Mouse (Mus musculus) cerebellum, adult 11-12 months (tissue): Measurements from ENCODE around the gene Gfod1.

Source experiments
- DNase-seq: peaks from one replicate; pipeline ENCODE4 v3.0.0; 2022

Gene Gfod1

DNA sequence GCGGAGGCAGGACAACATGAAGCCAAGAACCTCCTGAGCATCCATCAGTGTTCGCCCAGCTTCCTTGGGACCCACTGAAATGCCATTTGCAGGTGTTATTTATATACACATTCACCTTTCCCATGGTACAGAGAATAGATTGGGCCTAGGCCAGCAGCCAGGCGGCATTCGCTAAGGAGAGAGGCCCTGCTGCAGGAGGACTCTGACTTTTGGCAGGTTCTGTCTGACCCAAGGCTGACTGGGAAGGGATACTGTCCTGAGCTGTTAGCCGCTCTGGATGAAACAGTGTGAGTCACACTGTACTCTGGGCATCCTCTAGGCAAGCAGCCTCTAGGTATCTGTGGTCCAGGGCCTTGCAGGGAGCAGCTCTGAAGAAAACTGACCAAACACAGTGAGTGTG, 6.4 kb downstream of the Gfod1 start:
- DNase-seq: peak; percentile 79

DNA sequence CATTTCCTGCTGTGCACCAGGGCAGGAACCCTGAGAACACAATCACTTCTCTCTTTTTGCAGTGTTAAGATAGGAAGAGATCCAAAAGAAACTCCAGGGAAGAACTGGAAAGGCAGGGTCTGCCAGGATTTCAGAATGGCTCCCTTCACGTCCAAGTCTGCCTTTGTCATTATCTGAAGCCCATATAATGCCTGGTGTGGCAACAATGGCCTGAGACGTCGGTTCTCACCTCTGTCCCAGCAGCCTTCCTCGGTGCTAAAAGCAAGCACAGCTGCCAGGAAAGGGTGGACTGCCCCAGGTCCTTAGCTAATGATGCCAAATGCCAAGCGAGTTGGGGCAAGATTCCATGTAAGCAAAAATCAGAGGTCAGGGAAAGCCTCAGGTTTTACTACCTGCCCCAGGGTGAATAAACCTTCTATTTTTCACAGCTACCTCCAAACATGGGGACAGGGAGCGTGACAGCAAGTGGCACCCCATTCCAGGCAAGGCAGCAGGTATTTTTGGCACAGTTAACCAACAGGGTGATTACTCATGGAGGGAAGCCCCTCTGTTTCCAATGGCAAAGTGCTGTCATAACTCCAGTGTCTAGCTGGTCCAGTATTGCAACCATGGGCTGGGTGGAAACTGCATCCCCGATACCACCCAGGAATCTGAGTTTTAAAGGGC, 7.7 kb downstream of the Gfod1 start:
- DNase-seq: peak; percentile 48

DNA sequence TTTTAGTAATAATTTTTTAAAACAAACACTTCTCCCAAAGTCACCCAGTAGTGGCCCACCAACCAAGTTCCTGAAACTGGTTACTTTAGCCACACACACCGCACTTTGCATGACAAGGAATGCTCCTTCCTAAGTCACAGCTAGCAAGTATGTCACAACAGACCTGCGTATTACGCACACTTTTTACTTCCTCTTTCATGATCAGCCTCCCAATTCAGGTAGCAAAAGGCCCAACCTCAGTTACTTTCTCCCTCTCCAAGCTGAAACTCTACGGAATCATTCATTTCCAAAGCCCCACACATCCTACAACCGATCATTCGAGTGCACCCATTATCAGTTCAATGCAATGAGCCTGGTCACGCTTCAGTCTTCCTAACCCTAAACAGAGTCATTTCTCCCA, 8.3 kb downstream of the Gfod1 start:
- peak; percentile 14 for DNase-seq

DNA sequence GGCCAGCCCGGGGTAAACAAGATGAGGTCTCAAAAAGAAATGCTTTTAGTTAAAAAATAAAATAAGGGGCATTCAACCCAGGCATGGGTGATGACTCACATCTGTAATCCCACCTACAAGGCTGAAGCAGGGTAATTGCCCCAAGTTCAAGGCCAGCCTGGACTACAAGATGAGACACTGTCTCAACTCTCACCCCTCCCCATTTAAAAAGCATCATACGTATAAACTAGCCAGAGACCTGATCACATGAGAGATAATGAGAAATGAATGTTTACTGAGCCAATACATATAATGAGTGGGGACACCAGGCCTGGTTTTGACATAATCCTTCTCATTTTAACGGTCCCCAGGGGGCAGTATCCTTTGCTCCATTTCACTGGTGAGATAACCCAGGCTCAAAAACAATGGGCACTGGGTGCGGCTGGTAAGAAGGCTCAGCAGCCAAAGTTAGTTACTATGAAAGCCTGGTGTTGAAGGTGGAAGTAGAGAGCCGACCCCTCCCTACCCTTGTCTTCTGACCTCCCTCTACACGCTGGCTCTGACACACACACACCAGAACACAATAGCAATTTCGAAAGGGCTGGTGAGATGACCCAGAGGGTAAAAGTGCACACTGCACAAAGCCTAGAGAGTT, 8.9 kb downstream of the Gfod1 start:
- DNase-seq: peak; percentile 20

DNA sequence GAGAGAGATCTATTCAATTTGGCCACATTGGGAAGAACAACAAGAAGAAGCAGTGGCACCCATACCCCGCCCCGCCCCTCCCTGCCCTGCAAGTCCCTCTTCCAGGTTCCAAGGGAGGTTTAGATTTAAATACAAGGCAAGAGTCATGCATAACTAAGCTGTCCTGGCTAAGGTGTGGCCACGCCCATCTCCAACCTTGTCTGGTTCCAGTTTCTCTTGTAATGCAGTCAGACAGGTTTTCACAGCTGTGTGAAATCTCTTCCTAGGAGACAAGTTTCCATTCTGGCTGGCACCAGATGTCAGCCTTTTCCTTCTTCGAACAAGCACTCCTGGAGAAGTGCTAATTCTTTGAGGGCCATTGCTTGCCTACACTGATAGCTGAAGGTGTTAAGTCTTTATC, 11.1 kb downstream of the Gfod1 start:
- DNase-seq: peak; percentile 9

DNA sequence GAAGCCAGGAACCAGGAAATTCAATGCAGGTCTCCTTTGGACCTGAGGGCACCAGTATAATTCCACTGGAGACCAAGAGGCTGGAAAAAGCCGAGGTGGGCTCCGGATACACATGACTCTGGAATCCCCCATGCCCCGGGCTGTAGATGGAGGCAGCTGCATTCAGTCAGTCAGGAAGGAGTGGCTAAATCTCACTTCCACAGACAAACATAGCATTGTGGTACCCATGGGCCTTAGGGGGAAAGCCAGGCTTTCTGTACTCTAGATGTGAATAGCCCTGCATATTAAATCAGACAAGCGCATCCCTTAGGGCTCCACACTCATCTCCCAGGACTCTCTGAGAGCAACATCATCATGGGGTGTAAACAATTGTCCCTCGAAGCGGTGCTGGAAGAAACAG, 14.9 kb downstream of the Gfod1 start:
- DNase-seq: peak; percentile 15

DNA sequence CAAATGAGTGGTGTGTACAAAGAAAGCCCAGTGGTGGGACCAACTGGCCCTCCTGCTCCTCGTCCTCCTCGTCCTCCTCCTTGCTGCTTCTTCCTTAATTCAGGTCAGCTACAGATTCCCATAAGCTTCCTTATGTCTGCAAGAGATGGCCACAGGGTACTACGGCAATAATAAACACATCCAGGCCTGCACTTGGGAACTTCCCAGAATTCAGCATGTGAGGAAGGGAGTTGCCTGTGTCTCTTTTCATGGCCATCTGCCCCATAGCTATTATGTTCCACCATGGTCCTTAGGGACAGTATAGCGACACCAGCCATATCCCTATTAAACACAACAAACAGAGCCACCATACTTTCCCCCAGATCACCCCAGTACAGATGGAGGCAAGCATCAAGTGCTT, 15.5 kb downstream of the Gfod1 start:
- peak; percentile 37 for DNase-seq

DNA sequence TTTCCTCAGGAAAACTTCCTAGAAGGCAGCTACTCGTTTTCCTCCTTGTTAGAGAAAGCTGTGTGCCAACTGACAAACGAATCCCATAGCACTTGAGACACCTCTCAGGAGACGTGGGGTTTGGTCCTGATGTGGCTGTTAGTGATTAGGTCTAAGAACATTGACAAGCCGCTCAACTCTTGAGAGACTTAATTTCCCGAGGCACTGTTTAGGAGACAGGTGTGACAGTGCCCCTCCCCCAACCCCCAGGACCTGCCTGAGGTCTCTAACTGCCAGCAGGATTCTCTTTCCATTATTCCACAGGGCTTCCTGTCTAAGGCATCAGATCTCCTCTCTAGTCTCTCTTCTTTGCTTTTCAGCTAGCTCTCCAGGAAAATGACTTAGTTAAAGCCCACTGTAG, 15.9 kb downstream of the Gfod1 start:
- peak; percentile 52 for DNase-seq

DNA sequence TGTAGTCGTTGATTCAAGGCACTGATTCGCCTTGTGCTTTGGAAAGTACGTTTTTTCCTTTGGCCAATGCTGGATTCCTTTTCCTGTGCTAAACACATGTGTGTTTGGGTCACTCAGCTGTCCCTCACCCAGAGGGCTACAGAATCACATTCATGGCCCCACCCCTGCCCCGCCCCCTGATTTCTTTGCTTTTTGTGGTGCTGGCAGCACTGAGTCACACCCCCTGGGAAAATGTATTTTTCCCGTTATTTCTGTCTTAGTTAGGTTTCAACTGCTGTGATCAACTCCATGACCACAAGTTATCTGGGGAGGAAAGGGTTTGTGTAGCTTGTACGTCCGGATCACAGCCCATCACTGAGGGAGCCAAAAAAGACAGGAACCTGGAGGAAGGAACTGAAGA, 17.1 kb downstream of the Gfod1 start:
- no peak for DNase-seq

DNA sequence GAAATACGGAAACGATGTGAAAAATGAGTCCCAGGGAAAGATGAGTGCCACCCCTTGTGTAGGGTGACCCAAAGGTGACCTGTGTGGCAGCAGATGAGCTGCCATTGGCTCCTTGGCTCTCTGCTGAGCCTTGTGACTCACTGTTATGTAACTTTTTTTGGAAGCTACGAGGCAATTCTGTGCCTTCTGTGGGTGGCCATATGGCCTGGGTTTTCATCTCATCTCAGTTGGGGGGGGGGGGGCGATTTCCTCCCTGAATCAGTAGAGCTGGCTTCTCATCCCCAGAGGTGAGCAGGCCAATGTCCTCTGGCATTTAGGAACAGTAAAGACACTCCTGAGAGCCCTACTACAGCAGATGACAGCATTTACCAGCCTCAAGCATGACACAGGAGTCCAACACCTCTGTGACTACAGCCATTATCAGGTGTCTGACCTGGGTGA, 19.2 kb downstream of the Gfod1 start:
- DNase-seq: peak; percentile 94

DNA sequence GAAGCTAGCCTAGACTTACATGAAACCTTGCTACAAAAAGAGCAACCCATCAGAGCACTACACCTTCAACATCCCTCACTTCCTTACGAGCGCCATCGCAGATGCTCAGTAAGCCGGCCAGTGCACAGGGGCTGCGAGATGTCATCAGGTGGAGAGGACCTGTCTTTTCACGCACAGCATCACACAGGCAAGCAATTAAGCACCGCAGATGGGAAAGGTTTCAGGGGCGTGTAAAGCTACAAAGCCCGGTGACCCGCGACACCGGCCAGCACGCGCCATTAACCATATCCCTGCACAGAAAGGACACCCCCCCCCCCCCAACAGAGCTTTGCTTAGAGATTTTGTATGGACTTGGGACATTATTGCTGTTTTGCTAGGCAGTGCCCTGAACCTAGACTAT, 30.1 kb downstream of the Gfod1 start:
- no peak for DNase-seq

DNA sequence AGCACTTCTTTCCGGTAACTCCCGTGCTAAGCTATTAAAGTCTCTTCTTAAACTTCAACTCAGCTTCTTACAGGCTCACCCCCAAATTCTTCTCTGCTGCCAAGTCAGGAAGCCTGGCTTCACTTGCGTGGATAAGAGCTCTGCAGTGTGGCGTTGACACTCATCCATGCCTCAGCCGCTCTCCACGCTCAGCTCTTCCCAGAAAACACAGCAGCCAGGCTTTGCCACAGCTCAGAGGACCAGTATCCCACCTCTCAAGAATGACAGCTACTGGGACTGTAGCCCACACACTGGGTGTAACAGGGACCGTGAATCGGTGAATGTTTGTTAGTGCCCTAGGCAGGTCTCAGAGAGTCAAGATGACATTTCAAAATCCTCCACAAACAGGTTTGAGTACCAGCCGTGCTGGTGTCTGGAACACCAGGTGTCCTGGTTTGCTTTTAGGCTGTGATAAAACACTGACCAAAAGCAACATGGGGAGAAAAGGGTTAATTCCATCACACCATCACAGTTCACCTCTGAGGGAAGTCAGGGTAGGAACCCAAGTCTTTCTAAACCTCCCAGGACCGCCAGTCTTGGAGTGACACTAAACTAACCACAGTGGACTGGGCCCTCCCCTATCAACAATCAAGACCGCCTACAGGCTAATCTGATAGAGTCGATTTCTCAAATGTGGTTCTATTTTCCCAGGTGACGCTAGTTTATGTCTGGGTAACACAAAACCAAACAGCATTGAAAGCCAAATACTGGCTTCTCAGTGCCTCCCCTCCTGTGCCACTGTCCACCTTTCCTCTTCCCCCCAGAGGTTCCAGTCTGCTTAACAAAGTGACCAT, 31.5 kb downstream of the Gfod1 start:
- no peak for DNase-seq

DNA sequence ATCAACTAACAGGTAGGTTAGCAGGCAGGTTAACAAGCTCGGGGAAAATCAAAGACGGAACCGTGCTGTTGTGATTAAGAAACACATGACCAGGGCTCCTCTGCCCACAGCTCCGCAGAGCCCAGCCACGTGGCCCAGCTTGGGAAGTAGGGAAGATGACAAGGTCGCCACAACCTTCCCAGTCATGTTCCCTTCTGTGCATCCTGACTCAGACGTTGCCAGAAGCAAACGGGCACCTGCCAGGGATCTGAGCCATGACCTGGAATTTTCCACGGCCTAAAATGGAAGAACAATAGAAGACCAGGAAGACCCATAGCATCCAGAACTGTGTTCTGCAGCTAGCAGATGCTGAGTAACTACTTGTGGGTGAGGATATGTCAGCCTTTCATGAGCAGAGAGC, 32.5 kb downstream of the Gfod1 start:
- DNase-seq: peak; percentile 90

DNA sequence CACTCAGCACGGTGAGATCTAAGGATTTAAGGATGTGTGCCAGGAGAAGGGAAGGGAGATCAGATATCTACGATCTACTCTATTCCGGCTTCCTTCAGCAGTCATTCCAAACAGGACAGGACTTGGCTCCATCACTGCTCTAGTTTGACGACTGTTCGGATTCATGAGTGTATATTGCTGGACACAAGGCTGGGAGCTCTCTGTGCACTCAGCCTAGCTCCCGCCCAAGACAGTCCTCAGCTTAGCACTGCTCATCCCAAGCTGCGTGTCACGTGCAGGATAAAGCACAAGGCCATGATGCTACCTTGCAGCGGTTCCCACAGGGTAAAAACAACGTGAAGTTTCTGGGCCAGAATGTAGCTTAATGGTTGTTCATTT, 33.8 kb downstream of the Gfod1 start:
- DNase-seq: no peak

DNA sequence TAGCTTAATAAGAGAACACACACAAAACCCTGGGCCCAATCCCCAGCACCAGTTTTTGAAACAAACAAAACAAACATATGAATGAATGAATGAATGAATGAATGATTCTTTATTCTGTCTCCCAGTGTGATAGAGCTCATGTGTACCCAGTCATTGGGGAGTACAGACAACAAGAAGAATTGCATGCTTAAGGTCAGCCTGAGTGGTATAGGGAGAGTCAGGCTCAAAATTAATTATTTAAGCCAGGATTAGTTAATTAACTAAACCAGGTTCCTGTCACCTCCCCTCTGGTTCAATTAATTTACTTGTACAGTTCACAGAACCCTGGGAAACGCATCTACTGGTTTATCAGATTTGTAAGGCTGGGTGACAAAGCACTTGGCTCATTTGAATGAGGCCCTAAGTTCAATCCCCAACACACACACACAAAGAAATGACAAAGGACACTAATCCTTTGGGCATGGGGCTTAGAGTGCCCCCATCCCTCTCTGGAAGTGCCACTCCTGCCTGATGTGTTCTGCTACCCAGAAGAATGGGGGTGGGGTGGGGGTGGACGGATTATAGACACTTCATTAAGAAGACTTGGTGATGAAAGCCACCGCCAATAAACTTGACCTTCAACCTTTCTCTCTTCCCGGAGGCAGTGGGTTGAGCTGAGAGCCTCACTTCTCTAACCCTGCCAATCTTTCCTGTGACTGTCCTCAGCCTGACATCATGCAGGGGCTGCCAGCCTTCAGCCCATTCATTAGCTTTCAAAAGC, 34.3 kb downstream of the Gfod1 start:
- DNase-seq: no peak

DNA sequence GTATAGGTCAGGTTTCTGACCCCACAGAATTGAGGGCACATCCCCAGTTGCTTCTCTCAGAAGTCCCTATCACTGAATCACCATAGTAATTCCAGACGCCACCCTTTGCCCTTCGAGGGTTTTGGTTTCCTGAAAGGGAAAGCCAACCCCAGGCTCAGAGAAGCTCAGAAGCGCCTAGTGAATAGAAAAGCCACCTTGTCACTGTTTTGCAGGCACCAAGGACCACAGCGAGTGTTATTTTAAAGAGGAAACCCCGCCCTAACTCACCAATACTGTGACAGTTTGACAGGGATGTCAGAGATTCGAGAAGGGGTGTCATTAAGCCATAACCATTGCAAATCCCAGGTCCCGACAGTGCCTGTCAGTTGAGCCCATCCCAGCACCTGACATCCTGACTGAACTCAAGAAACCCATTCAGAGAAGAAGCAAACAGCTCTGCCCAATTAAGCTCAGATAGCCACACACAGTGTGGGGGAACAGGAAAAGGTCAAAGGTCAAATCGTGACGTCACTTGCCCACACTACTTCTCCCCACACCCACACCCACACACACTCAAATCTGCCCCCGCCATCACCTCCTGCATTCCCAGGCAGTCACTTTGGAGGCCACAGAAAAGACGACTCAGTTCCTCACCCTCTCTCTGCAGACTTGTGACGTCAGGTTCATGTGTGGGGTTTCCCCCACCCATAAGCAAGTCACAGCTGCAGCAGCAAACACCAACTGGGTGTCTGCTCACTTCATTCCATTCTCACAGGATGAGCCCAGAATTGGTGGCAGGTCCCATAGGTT, 35.2 kb downstream of the Gfod1 start:
- DNase-seq: peak; percentile 64

DNA sequence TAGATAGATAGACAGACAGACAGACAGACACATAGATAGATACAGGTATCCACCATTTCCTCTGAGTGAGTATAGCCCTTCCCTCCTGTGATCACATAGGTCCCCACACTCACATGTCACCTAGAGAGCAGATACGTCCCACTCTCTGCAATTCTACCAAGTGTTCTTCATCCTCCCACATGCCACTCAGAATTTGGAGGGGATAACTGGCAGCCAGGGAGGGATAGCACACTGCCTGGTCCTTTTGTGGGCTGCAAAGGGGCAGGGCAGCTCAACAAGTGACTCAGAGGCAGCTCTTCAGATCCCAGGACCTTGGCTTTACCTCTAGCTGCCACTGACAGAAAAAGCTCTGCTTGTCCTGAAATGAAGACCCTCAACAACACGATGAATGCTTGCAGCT, 36.1 kb downstream of the Gfod1 start:
- no peak for DNase-seq

DNA sequence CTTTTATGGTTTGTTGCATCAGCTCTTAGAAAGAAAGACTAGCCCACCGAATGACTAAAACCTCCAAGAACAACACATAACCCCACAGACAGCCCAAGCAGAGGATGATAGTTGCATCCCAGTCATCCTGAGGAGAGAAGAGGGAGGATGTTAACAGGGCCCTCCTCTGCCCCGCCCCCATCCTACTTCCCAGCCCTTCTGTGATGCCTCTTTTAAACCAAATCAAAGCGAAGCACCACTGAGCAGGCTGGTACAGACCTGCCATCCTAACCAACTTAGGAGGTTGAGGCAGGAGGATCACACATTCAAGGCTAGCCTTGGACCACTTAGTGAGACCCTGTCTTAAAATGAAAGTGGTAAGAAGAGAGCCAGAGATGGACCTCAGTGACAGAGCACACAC, 36.8 kb downstream of the Gfod1 start:
- no peak for DNase-seq

DNA sequence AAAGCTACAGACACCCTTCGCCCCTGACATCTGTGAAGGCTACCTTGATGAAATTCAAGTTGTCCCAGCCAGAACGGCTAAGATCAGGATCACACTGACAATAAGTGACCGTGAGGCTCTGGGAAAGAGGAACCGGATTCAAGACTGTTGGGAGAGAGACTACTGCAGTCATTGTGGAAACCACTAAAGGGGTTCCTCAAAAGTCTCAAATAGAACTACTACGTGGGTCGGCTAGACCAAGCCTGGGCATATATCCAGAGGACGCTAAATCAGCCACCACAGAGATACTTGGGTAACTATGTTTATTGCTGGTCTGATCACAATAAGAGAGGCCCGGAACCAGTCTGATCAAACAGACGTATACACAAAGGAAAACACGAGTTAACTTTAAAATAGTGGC, 37.6 kb downstream of the Gfod1 start:
- DNase-seq: no peak

DNA sequence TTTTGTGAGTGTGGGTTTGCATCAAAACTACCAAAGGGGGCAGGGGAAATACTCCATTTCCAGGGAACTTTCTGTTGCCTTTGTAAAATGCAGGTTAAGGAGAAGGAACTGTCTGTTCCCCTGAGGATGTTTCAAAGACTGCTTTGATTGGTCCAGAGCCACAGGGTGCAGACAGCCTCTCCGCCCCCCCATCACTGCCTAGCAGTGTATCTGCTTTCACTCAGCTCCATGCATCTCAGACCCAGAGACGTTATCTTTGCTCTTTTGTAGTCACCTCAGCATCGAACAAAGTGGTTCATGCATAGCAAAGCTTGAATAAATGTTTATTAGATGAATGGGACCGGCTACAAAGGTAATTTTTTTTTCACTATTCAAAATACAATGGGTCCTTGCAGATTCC, 38.9 kb downstream of the Gfod1 start:
- DNase-seq: no peak

DNA sequence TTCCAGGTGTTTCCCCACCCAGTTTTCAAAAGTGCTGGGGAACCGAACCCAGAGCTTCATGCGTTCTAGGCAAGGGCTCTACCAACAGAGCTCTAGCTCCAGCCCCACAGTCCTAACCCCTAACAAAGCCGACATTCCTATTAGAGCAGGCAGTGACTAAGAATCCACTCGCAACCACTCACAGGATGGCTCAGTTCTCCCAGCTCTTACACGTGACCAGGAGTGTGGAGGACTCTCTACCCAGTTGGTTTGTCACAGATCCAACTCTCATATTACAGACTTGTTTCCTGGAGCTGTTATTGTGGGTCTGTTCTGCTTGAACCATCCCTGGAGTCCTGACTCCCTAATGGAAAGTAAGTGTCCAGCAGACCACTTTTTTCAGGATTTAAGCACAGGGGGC, 40.3 kb downstream of the Gfod1 start:
- DNase-seq: no peak

DNA sequence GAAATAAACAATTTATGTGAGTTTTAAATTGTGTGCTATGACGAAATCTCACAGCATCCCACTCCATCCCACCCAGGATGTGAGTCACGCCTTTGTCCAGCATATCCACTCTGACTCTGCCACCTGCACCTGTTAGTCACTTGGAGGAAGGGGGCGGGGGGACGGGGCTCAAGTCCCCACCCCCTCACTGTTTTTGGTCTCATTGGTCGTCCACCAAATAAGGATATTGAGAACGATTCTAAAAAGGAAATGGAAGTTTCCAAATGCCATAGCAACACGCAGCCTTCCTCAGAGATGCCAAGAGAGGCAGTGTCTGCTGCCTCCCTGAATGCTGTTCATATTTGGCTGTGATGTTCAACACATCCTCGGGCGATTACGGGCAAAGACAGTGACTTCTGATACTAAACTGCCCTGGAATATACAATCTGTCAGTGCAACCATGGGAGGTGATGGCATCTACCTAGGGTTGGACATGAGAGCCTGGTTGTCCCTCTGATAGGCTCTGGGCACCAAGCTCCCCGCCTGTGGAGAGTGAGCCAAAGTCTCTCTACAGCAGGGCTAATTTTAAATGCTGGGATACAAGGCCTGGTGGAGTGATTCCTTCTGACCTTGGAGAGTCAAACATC, 41.7 kb downstream of the Gfod1 start:
- peak; percentile 78 for DNase-seq
